9 mouse cellular contexts compared by ENCODE assay signal in genomic region chr19:44146951-44147350, GRCm38 (mm10). TPM values are rescaled to one million over a fixed set of nuclear protein-coding genes. Genes with fewer than 3 reads are reported as not detected.
"Had no signal": no experiment of that assay in that cellular context is flagged by ENCODE, and none has a peak within 500 bp of the region (broad histone marks: within the 10 kb centered on the region; RNA-seq: fewer than 3 reads in every experiment).

No protein-coding gene starts in this region.

- H3K27ac ChIP-seq: neural tube, embryonic 12.5 days had no signal

- H3K27me3 ChIP-seq: neural tube, embryonic 12.5 days had no signal

- H3K9me3 ChIP-seq: limb, embryonic 12.5 days; midbrain, embryonic 10.5 days; neural tube, embryonic 12.5 days had no signal

RNA-seq across cellular contexts. Expression of gene Pkd2l1, which starts 45.3 kb away (rescaled TPM):
- total RNA-seq: liver, adult 2 months; megakaryocyte, adult 5-6 weeks; neutrophil, adult 5-6 weeks had no signal
- polyA plus RNA-seq: limb, embryonic 12.5 days; liver, adult 2 months; midbrain, embryonic 10.5 days; midbrain, embryonic 14.5 days; stomach, embryonic 14.5 days had no signal

RNA-seq across cellular contexts. Expression of gene Scd3, which starts 56.1 kb away (rescaled TPM):
- total RNA-seq: liver, adult 2 months; neutrophil, adult 5-6 weeks had no signal
- polyA plus RNA-seq: limb, embryonic 12.5 days; lung, adult 2 months had no signal
